Mouse (Mus musculus) intestine, postnatal 0 days (tissue): ENCODE results near the gene Cisd1. TPM values are rescaled to one million over a fixed set of nuclear protein-coding genes. Genes with fewer than 3 reads are reported as not detected.
A peak's percentile ranks its signal among the peaks of the same experiment; 100 is the strongest.

Source experiments
- ATAC-seq: fragments of 200-750 bp; cut with Nextera tagmentation; 2 replicates; pipeline ENCODE4 v1.8.0; 2017; ENCODE audit warnings: mild to moderate bottlenecking, moderate TSS enrichment, moderate library complexity
- H3K27ac ChIP-seq: fragments of 300-500 bp; sonication (generic); 2 replicates; pipeline ENCODE4 v1.5.1; 2014; ENCODE audit warnings: mild to moderate bottlenecking, low read depth, low read length, moderate library complexity
- H3K27me3 ChIP-seq: fragments of 300-500 bp; sonication (generic); replicated peaks from 2 replicates; pipeline ENCODE4 v1.6.1; 2014; ENCODE audit warnings: low read length, mixed read lengths; ENCODE audit not compliant: control insufficient read depth, insufficient read depth
- H3K36me3 ChIP-seq: fragments of 300-500 bp; sonication (generic); 2 replicates; pipeline ENCODE4 v1.6.1; 2014; ENCODE audit warnings: mild to moderate bottlenecking, moderate library complexity; ENCODE audit not compliant: control insufficient read depth, insufficient read depth
- H3K4me1 ChIP-seq: fragments of 300-500 bp; sonication (generic); replicated peaks from 2 replicates; pipeline ENCODE4 v1.6.1; 2014; ENCODE audit warnings: antibody characterized with exemption, low read length, mixed read lengths; ENCODE audit not compliant: control insufficient read depth, insufficient read depth
- H3K4me2 ChIP-seq: fragments of 300-500 bp; sonication (generic); replicated peaks from 2 replicates; pipeline ENCODE4 v1.6.1; 2014; ENCODE audit warnings: low read depth, mild to moderate bottlenecking, moderate library complexity
- H3K4me3 ChIP-seq: fragments of 300-500 bp; sonication (generic); 2 replicates; pipeline ENCODE4 v1.5.1; 2014; ENCODE audit warnings: low read depth, low read length
- H3K9ac ChIP-seq: fragments of 300-500 bp; sonication (generic); 2 replicates; pipeline ENCODE4 v1.6.1; 2014; ENCODE audit warnings: mild to moderate bottlenecking, low read depth, low read length
- H3K9me3 ChIP-seq: fragments of 300-500 bp; sonication (generic); 2 replicates; pipeline ENCODE4 v1.6.1; 2016; ENCODE audit warnings: mixed run types; ENCODE audit not compliant: control insufficient read depth
- CTCF ChIP-seq: sonication (generic); IDR thresholded peaks from 2 replicates; pipeline ENCODE4 v1.5.1; 2016; ENCODE audit warnings: low read depth, mild to moderate bottlenecking, control low read depth, antibody characterized with exemption, moderate library complexity
- WGBS: fragments of 180-500 bp; shearing (Covaris S2); extraction: QIAGEN DNeasy Blood & Tissue Kit; methylation state at CpG from one replicate; pipeline ENCODE4 v1.1.7; 2014; 5-methylcytosine and 5-hydroxymethylcytosine counted together
- polyA plus RNA-seq: library from polyadenylated mRNA; unstranded; fragments of >200 nt; fragmentation: Nextera tagmentation; extraction: Ambion mirVana; gene quantifications from 2 replicates; pipeline ENCODE4 v1.2.1, GENCODE M21; 2015

The Cisd1 gene
- polyA plus RNA-seq, 1 experiment from 2014 or later = 204 TPM

GRCm38 (mm10) chr10:71381471-71382033, 36.8 kb upstream of the Cisd1 start:
- Histone ChIP-seq H3K27ac (peak overlapping the region; percentile 46; the same call in 1 of the 2 replicates), H3K4me1 (no peaks in the 10 kb centered on the region), H3K4me3 (no peak overlapping the region), H3K4me2 (no peak overlapping the region), H3K36me3 (peaks cover 46% of the 10 kb centered on the region), H3K9me3 (no peaks in the 10 kb centered on the region), H3K27me3 (no peaks in the 10 kb centered on the region), H3K9ac (no peak overlapping the region)
- TF ChIP-seq CTCF = no peak
- 0 out of 2 replicates have a peak, but pooled peaks have one; percentile 23 for ATAC-seq
- 79% methylated on average over 29 of the region's 29 CpGs for WGBS

- Histone ChIP-seq H3K27me3 (no peaks in the 10 kb centered on the region), H3K4me2 (no peak overlapping the region), H3K27ac (no peak overlapping the region), H3K9me3 (no peaks in the 10 kb centered on the region), H3K4me3 (no peak overlapping the region), H3K36me3 (peaks cover 50% of the 10 kb centered on the region), H3K9ac (no peak overlapping the region), H3K4me1 (no peaks in the 10 kb centered on the region)
- TF ChIP-seq CTCF = no peak
- WGBS = 80% methylated on average over 7 of the region's 7 CpGs
- no peak for ATAC-seq
Observed at GRCm38 (mm10) chr10:71380406-71380805, 35.7 kb upstream of the Cisd1 start.

- no peaks in the 10 kb centered on the region for H3K27me3 ChIP-seq
- H3K9me3 ChIP-seq = no peaks in the 10 kb centered on the region
- H3K27ac ChIP-seq = peak overlapping the region; percentile 82
- H3K4me1 ChIP-seq = no peaks in the 10 kb centered on the region
- no peak for TF ChIP-seq CTCF
- 42% methylated on average over 6 of the region's 6 CpGs for WGBS
- H3K4me3 ChIP-seq = no peak overlapping the region
- peak; percentile 97 for ATAC-seq
- no peak overlapping the region for H3K9ac ChIP-seq
- peaks cover 73% of the 10 kb centered on the region for H3K36me3 ChIP-seq
- H3K4me2 ChIP-seq = no peak overlapping the region
Observed at GRCm38 (mm10) chr10:71376014-71376413, 31.3 kb upstream of the Cisd1 start.

- 82% methylated on average over 11 of the region's 11 CpGs for WGBS
- Histone ChIP-seq H3K4me3 (no peak overlapping the region), H3K9ac (no peak overlapping the region), H3K27me3 (no peaks in the 10 kb centered on the region), H3K4me2 (no peak overlapping the region), H3K4me1 (no peaks in the 10 kb centered on the region), H3K9me3 (no peaks in the 10 kb centered on the region), H3K27ac (no peak overlapping the region), H3K36me3 (peaks cover 59% of the 10 kb centered on the region)
- no peak for ATAC-seq
- no peak for TF ChIP-seq CTCF
Observed at GRCm38 (mm10) chr10:71373706-71374105, 29.0 kb upstream of the Cisd1 start.

GRCm38 (mm10) chr10:71371881-71372280, 27.1 kb upstream of the Cisd1 start:
- no peak for TF ChIP-seq CTCF
- H3K9me3 ChIP-seq = no peaks in the 10 kb centered on the region
- H3K4me3 ChIP-seq = no peak overlapping the region
- H3K36me3 ChIP-seq = peaks cover 53% of the 10 kb centered on the region
- no peak for ATAC-seq
- no peaks in the 10 kb centered on the region for H3K4me1 ChIP-seq
- H3K27ac ChIP-seq = no peak overlapping the region
- WGBS = 71% methylated on average over 6 of the region's 6 CpGs
- H3K4me2 ChIP-seq = no peak overlapping the region
- no peaks in the 10 kb centered on the region for H3K27me3 ChIP-seq
- H3K9ac ChIP-seq = no peak overlapping the region

- no peak for TF ChIP-seq CTCF
- WGBS = 39% methylated on average over 3 of the region's 3 CpGs
- Histone ChIP-seq H3K9ac (no peak overlapping the region), H3K27ac (peak overlapping the region; percentile 51), H3K4me1 (no peaks in the 10 kb centered on the region), H3K9me3 (no peaks in the 10 kb centered on the region), H3K4me2 (no peak overlapping the region), H3K27me3 (no peaks in the 10 kb centered on the region), H3K4me3 (no peak overlapping the region), H3K36me3 (peaks cover 60% of the 10 kb centered on the region)
- peak; percentile 90 for ATAC-seq
Observed at GRCm38 (mm10) chr10:71369466-71369865, 24.7 kb upstream of the Cisd1 start.
